Mouse (Mus musculus) gastrocnemius, postnatal 36 days (tissue): Measurements from ENCODE around the gene Olfr160. TPM values are rescaled to one million over a fixed set of nuclear protein-coding genes. Genes with fewer than 3 reads are reported as not detected.

Experiments
- total RNA-seq, 2 experiments: library from RNA; stranded (reverse); gene quantifications; 2 replicates each; pipeline ENCODE4 v1.2.3; 2021

The Olfr160 gene
- total RNA-seq, 2 experiments from 2014 or later, result not detected

Other genes starting within 250 kb of the Olfr160 start
- 1 to 10 TPM; 3.0 to 3.3 TPM for gene Msantd2, start 226.9 kb downstream of the Olfr160 start, total RNA-seq
- gene Esam, start 188.2 kb downstream of the Olfr160 start, total RNA-seq, result 10 to 100 TPM; 20.8 to 23.3 TPM
- 1 to 10 TPM; 1.8 to 3.6 TPM for gene Vsig2, start 177.0 kb downstream of the Olfr160 start, total RNA-seq
- gene Nrgn, start 163.3 kb downstream of the Olfr160 start, total RNA-seq, result under 1 TPM; 0.35 to 0.66 TPM
- 1 to 10 TPM; 3.5 TPM for gene Siae, start 160.6 kb downstream of the Olfr160 start, total RNA-seq
- gene Spa17, start 102.5 kb downstream of the Olfr160 start, total RNA-seq, result 1 to 10 TPM; 2.6 to 3.2 TPM
- gene Tbrg1, start 58.9 kb downstream of the Olfr160 start, total RNA-seq, result 10 to 100 TPM; 27.7 to 32.7 TPM
- gene Panx3, start 47.0 kb downstream of the Olfr160 start, total RNA-seq, result not detected
- gene Olfr874, start 28.9 kb upstream of the Olfr160 start, total RNA-seq, result not detected
- gene Olfr875, start 55.6 kb upstream of the Olfr160 start, total RNA-seq, result not detected
- not detected for gene Olfr876, start 86.8 kb upstream of the Olfr160 start, total RNA-seq
- gene Olfr877, start 138.0 kb upstream of the Olfr160 start, total RNA-seq, result not detected
- not detected for gene Olfr145, start 180.5 kb upstream of the Olfr160 start, total RNA-seq
- gene Olfr878, start 201.6 kb upstream of the Olfr160 start, total RNA-seq, result not detected